Mouse (Mus musculus): ENCODE data around the gene Creb3l2. TPM values are rescaled to one million over a fixed set of nuclear protein-coding genes. Genes with fewer than 3 reads are reported as not detected.
A peak's percentile ranks its signal among the peaks of the same experiment; 100 is the strongest.

Creb3l2 gene
- polyA plus RNA-seq, 1 experiment from 2014 or later: 20.8 TPM

GRCm38 (mm10) chr6:37368281-37368680 lies 73.7 kb downstream of the Creb3l2 start:
- Histone ChIP-seq H3K36me3 (ENCODE audit: insufficient read depth, low read length) (peaks cover 16% of the 10 kb centered on the region), H3K4me1 (replicated peaks; ENCODE audit: insufficient read depth, low read length) (0 out of 2 replicates have a peak, but pooled peaks cover 2% of the 10 kb centered on the region), H3K9ac (ENCODE audit: low read depth, low read length) (no peak overlapping the region), H3K4me2 (ENCODE audit: low read length) (no peak overlapping the region), H3K27me3 (ENCODE audit: insufficient read depth, low read length) (no peaks in the 10 kb centered on the region), H3K27ac (no peak overlapping the region), H3K4me3 (replicated peaks; ENCODE audit: low read depth, low read length) (no peak overlapping the region), H3K9me3 (replicated peaks; ENCODE audit: low read length) (no peaks in the 10 kb centered on the region)
- ATAC-seq (replicated peaks; ENCODE audit: low FRiP score, low read depth): no peak
- WGBS: 79% methylated on average over 13 of the region's 13 CpGs
- no peak for TF ChIP-seq CTCF (IDR thresholded peaks at IDR 0.05; ENCODE audit: low read depth)
- no peak for DNase-seq (ENCODE audit: low spot score)

DNA sequence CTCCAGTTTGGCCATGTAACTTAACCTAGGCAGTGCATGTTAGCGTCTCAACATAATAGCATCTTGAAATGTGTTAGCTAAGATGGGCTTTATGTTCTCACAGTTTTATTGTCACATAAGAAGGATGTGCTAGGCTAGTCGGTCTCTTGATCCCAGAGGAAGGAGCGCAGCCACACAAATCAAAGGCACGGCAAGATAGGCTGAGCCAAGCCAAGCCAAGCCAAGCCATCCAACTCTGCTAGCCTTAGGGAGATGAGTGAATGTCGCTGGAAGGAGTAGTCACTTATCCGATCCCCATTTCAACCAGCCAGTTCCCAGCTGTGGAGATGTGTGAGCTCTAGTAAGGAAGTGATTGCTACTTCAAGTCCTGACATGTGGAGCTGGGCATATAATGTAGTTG lies 75.0 kb downstream of the Creb3l2 start:
- H3K9ac ChIP-seq (ENCODE audit: low read depth, low read length): no peak overlapping the region
- no peaks in the 10 kb centered on the region for H3K27me3 ChIP-seq (ENCODE audit: insufficient read depth, low read length)
- peaks cover 22% of the 10 kb centered on the region for H3K36me3 ChIP-seq (ENCODE audit: insufficient read depth, low read length)
- H3K4me3 ChIP-seq (replicated peaks; ENCODE audit: low read depth, low read length): no peak overlapping the region
- 0 out of 2 replicates have a peak, but pooled peaks cover 2% of the 10 kb centered on the region for H3K4me1 ChIP-seq (replicated peaks; ENCODE audit: insufficient read depth, low read length)
- WGBS: 85% methylated on average over 6 of the region's 6 CpGs
- no peak overlapping the region for H3K4me2 ChIP-seq (ENCODE audit: low read length)
- no peak for DNase-seq (ENCODE audit: low spot score)
- H3K27ac ChIP-seq: no peak overlapping the region
- no peaks in the 10 kb centered on the region for H3K9me3 ChIP-seq (replicated peaks; ENCODE audit: low read length)
- TF ChIP-seq CTCF (IDR thresholded peaks at IDR 0.05; ENCODE audit: low read depth): no peak
- no peak for ATAC-seq (replicated peaks; ENCODE audit: low FRiP score, low read depth)

DNA sequence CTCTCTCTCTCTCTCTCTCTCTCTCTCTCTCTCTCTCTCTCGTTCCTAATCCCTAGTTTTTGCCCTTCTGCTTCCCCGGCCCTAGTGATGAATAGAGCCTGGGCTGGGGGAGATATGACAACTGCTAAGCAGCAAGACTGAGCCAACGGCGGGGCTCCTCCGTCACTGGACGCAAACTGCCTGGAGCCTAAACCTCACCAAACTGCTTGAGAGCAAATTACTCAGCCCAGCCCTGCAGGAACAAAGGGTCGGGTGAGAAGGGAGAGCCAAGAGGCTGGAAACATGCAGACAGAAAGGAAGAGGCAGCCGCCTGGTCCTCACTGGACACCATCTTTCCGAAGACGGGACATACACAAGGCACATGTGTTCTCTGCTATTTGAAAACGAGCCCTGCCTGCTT lies 76.8 kb downstream of the Creb3l2 start:
- ATAC-seq (replicated peaks; ENCODE audit: low FRiP score, low read depth) (no peak), DNase-seq (ENCODE audit: low spot score) (no peak)
- Histone ChIP-seq H3K4me3 (replicated peaks; ENCODE audit: low read depth, low read length) (no peak overlapping the region), H3K27ac (no peak overlapping the region), H3K9ac (ENCODE audit: low read depth, low read length) (no peak overlapping the region), H3K4me1 (replicated peaks; ENCODE audit: insufficient read depth, low read length) (0 out of 2 replicates have a peak, but pooled peaks cover 2% of the 10 kb centered on the region), H3K36me3 (ENCODE audit: insufficient read depth, low read length) (peaks cover 28% of the 10 kb centered on the region), H3K4me2 (ENCODE audit: low read length) (no peak overlapping the region), H3K27me3 (ENCODE audit: insufficient read depth, low read length) (no peaks in the 10 kb centered on the region), H3K9me3 (replicated peaks; ENCODE audit: low read length) (no peaks in the 10 kb centered on the region)
- TF ChIP-seq CTCF (IDR thresholded peaks at IDR 0.05; ENCODE audit: low read depth): no peak
- WGBS: 55% methylated on average over 11 of the region's 11 CpGs

DNA sequence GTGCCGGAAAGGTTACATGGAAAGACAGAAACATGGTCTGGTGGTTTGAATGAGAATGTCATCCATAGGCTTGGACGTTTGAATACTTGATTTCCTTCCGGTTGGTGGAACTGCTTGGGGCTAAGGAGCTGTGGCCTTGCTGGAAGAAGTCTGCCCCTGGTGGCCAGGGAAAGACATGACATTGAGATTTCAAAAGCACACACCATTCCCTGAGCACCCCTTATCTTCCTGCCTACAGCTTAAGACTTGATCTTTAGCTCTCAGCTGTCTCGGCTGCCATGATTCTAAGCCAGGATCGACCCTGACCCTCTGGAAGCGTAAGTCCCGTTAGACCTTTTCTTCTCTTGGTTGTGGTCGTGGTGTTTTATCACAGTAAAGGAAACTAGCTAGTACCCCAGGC lies 77.6 kb downstream of the Creb3l2 start:
- peak; percentile 59 for TF ChIP-seq CTCF (IDR thresholded peaks at IDR 0.05; ENCODE audit: low read depth)
- ATAC-seq (replicated peaks; ENCODE audit: low FRiP score, low read depth): no peak
- Histone ChIP-seq H3K27ac (no peak overlapping the region), H3K9me3 (replicated peaks; ENCODE audit: low read length) (no peaks in the 10 kb centered on the region), H3K27me3 (ENCODE audit: insufficient read depth, low read length) (no peaks in the 10 kb centered on the region), H3K4me3 (replicated peaks; ENCODE audit: low read depth, low read length) (no peak overlapping the region), H3K4me2 (ENCODE audit: low read length) (no peak overlapping the region), H3K4me1 (replicated peaks; ENCODE audit: insufficient read depth, low read length) (0 out of 2 replicates have a peak, but pooled peaks cover 2% of the 10 kb centered on the region), H3K36me3 (ENCODE audit: insufficient read depth, low read length) (peaks cover 36% of the 10 kb centered on the region), H3K9ac (ENCODE audit: low read depth, low read length) (no peak overlapping the region)
- WGBS: 98% methylated on average over 8 of the region's 8 CpGs
- DNase-seq (ENCODE audit: low spot score): no peak

- WGBS: 36% methylated on average over 11 of the region's 11 CpGs
- no peak for ATAC-seq (replicated peaks; ENCODE audit: low FRiP score, low read depth)
- H3K4me1 ChIP-seq (replicated peaks; ENCODE audit: insufficient read depth, low read length): 0 out of 2 replicates have a peak, but pooled peaks cover 2% of the 10 kb centered on the region
- H3K27me3 ChIP-seq (ENCODE audit: insufficient read depth, low read length): no peaks in the 10 kb centered on the region
- H3K36me3 ChIP-seq (ENCODE audit: insufficient read depth, low read length): peaks cover 58% of the 10 kb centered on the region
- no peak for DNase-seq (ENCODE audit: low spot score)
- no peak overlapping the region for H3K9ac ChIP-seq (ENCODE audit: low read depth, low read length)
- H3K4me3 ChIP-seq (replicated peaks; ENCODE audit: low read depth, low read length): no peak overlapping the region
- TF ChIP-seq CTCF (IDR thresholded peaks at IDR 0.05; ENCODE audit: low read depth): no peak
- H3K27ac ChIP-seq: no peak overlapping the region
- H3K9me3 ChIP-seq (replicated peaks; ENCODE audit: low read length): no peaks in the 10 kb centered on the region
- H3K4me2 ChIP-seq (ENCODE audit: low read length): no peak overlapping the region
These were observed 81.0 kb downstream of the Creb3l2 start for GRCm38 (mm10) chr6:37360813-37361385.

- Histone ChIP-seq H3K27me3 (ENCODE audit: insufficient read depth, low read length) (no peaks in the 10 kb centered on the region), H3K4me1 (replicated peaks; ENCODE audit: insufficient read depth, low read length) (0 out of 2 replicates have a peak, but pooled peaks cover 3% of the 10 kb centered on the region), H3K9me3 (replicated peaks; ENCODE audit: low read length) (no peaks in the 10 kb centered on the region), H3K9ac (ENCODE audit: low read depth, low read length) (peak overlapping the region; percentile 28; the same call in 1 of the 2 replicates), H3K4me3 (replicated peaks; ENCODE audit: low read depth, low read length) (no peak overlapping the region), H3K27ac (peak overlapping the region; percentile 72), H3K36me3 (ENCODE audit: insufficient read depth, low read length) (peaks cover 41% of the 10 kb centered on the region), H3K4me2 (ENCODE audit: low read length) (peak overlapping the region; percentile 26)
- 14% methylated on average over 17 of the region's 17 CpGs for WGBS
- 0 out of 2 replicates have a peak, but pooled peaks have one; percentile 37 for ATAC-seq (replicated peaks; ENCODE audit: low FRiP score, low read depth)
- peak; percentile 99 for TF ChIP-seq CTCF (IDR thresholded peaks at IDR 0.05; ENCODE audit: low read depth)
- DNase-seq (ENCODE audit: low spot score): peak; percentile 95
These were observed 87.3 kb downstream of the Creb3l2 start for GRCm38 (mm10) chr6:37354449-37355179.

Data from kidney, postnatal 0 days (tissue).